In the genomic region with DNA sequence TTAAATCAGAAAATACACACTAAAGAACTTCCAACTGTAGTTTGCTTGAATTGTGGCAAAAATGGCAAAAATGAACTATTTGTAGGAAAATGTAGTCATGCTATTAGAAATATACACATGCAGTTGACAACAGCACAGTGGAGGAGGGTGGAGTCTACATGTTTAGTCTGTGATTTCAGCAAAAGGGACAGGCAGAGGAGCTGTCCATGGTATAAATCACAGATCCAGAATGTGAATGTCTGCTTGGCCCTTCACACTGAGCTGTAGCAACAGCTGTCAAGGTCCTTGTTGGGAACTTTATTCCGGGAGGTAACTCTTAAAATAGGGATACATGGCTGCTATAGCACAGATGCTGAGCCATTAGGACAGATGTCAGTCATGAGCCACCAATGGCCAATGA, we compare ENCODE assay signal across 15 mouse cellular contexts.
DNase-seq lines count a peak whose midpoint lies in the region; ATAC-seq and TF ChIP-seq lines count a peak whose summit lies in the region.
"Had no signal": no experiment of that assay in that cellular context is flagged by ENCODE, and none has a peak within 500 bp of the region (broad histone marks: within the 10 kb centered on the region; RNA-seq: fewer than 3 reads in every experiment).

No protein-coding gene starts in this region.

- no peak for ATAC-seq in embryonic facial prominence, embryonic 11.5 days (replicated peaks; ENCODE audit: insufficient number of reproducible peaks, low FRiP score, low TSS enrichment, low read depth)
- no peak for ATAC-seq in limb, embryonic 11.5 days (ENCODE audit: insufficient number of reproducible peaks, low FRiP score, low TSS enrichment, low read depth)
- ATAC-seq in inflammation-experienced regulatory T-cells, adult 6 months: no peak
- ATAC-seq: midbrain, embryonic 13.5 days had no signal

- no peaks in the 10 kb centered on the region for H3K4me1 ChIP-seq in embryonic facial prominence, embryonic 11.5 days (ENCODE audit: control insufficient read depth, insufficient read depth, low read length)
- H3K4me1 ChIP-seq in embryonic facial prominence, embryonic 10.5 days: no peaks in the 10 kb centered on the region
- H3K4me1 ChIP-seq in limb, embryonic 11.5 days (ENCODE audit: control insufficient read depth, insufficient read depth, low read length): no peaks in the 10 kb centered on the region
- no peaks in the 10 kb centered on the region for H3K4me1 ChIP-seq in limb, embryonic 10.5 days
- H3K4me1 ChIP-seq: embryonic facial prominence, embryonic 13.5 days; midbrain, embryonic 13.5 days had no signal

- 68% methylated on average over 1 of the region's 1 CpGs for WGBS in embryonic facial prominence, embryonic 11.5 days
- WGBS in embryonic facial prominence, embryonic 10.5 days: 88% methylated on average over 1 of the region's 1 CpGs
- WGBS in limb, embryonic 11.5 days: 90% methylated on average over 1 of the region's 1 CpGs
- 89% methylated on average over 1 of the region's 1 CpGs for WGBS in limb, embryonic 10.5 days

- no peak overlapping the region for H3K9ac ChIP-seq in embryonic facial prominence, embryonic 11.5 days (replicated peaks; ENCODE audit: low read length)
- no peak overlapping the region for H3K9ac ChIP-seq in limb, embryonic 11.5 days (ENCODE audit: low read length)
- H3K9ac ChIP-seq: embryonic facial prominence, embryonic 13.5 days; midbrain, embryonic 13.5 days had no signal

- DNase-seq in embryonic facial prominence, embryonic 11.5 days (ENCODE audit: low spot score): peak; percentile 64
- no peak for DNase-seq in embryonic facial prominence, embryonic 10.5 days (ENCODE audit: low spot score)
- peak; percentile 29 for DNase-seq in limb, embryonic 11.5 days (ENCODE audit: low spot score)
- no peak for DNase-seq in limb, embryonic 10.5 days (ENCODE audit: low spot score)
- peak; percentile 16 for DNase-seq in adipocyte (ENCODE audit: low spot score)
- DNase-seq in urinary bladder, adult 2 months (ENCODE audit: low spot score): no peak
- DNase-seq: cerebellum, adult 8-10 months; heart, adult 11 months; heart, postnatal 14 days; thymus, postnatal 25 days had no signal

- TF ChIP-seq POLR2A in myocyte (IDR thresholded peaks at IDR 0.05; ENCODE audit: insufficient read length, low read depth): no peak

- no peaks in the 10 kb centered on the region for H3K36me3 ChIP-seq in embryonic facial prominence, embryonic 11.5 days (replicated peaks; ENCODE audit: control insufficient read depth, insufficient read depth, low read depth, low read length)
- H3K36me3 ChIP-seq in embryonic facial prominence, embryonic 10.5 days (replicated peaks): no peaks in the 10 kb centered on the region
- no peaks in the 10 kb centered on the region for H3K36me3 ChIP-seq in limb, embryonic 11.5 days (ENCODE audit: control insufficient read depth, insufficient read depth, low read length)
- H3K36me3 ChIP-seq in limb, embryonic 10.5 days: no peaks in the 10 kb centered on the region
- H3K36me3 ChIP-seq in myocyte (ENCODE audit: control insufficient read depth, insufficient read depth): no peaks in the 10 kb centered on the region
- H3K36me3 ChIP-seq: embryonic facial prominence, embryonic 13.5 days; midbrain, embryonic 13.5 days had no signal

- H3K79me2 ChIP-seq in myocyte (ENCODE audit: control insufficient read depth, insufficient read depth): no peaks in the 10 kb centered on the region

- no peak overlapping the region for H3K4me2 ChIP-seq in embryonic facial prominence, embryonic 11.5 days (ENCODE audit: low read depth, low read length)
- no peak overlapping the region for H3K4me2 ChIP-seq in limb, embryonic 11.5 days (ENCODE audit: low read depth, severe bottlenecking)
- H3K4me2 ChIP-seq in myocyte (ENCODE audit: low read depth): no peak overlapping the region
- H3K4me2 ChIP-seq: embryonic facial prominence, embryonic 13.5 days; midbrain, embryonic 13.5 days had no signal

- H3ac ChIP-seq in myocyte (ENCODE audit: control insufficient read depth, insufficient read length): no peak overlapping the region

- no peaks in the 10 kb centered on the region for H3K9me3 ChIP-seq in embryonic facial prominence, embryonic 11.5 days (replicated peaks; ENCODE audit: control insufficient read depth, low read length)
- H3K9me3 ChIP-seq in embryonic facial prominence, embryonic 10.5 days: no peaks in the 10 kb centered on the region
- H3K9me3 ChIP-seq in limb, embryonic 11.5 days (ENCODE audit: control insufficient read depth, low read length): no peaks in the 10 kb centered on the region
- H3K9me3 ChIP-seq in limb, embryonic 10.5 days (replicated peaks): no peaks in the 10 kb centered on the region
- H3K9me3 ChIP-seq: embryonic facial prominence, embryonic 13.5 days; midbrain, embryonic 13.5 days had no signal

- H3K27me3 ChIP-seq in embryonic facial prominence, embryonic 11.5 days (ENCODE audit: control insufficient read depth, insufficient read depth, low read length): no peaks in the 10 kb centered on the region
- H3K27me3 ChIP-seq in embryonic facial prominence, embryonic 10.5 days (replicated peaks; ENCODE audit: low read depth, poor library complexity, severe bottlenecking): no peaks in the 10 kb centered on the region
- H3K27me3 ChIP-seq in limb, embryonic 11.5 days (ENCODE audit: control insufficient read depth, insufficient read depth, low read length): no peaks in the 10 kb centered on the region
- H3K27me3 ChIP-seq in limb, embryonic 10.5 days (ENCODE audit: low read depth, poor library complexity, severe bottlenecking): no peaks in the 10 kb centered on the region
- H3K27me3 ChIP-seq in myocyte (ENCODE audit: control insufficient read depth, insufficient read depth, insufficient read length): no peaks in the 10 kb centered on the region
- H3K27me3 ChIP-seq: embryonic facial prominence, embryonic 13.5 days; midbrain, embryonic 13.5 days had no signal

- H3K4me3 ChIP-seq in embryonic facial prominence, embryonic 11.5 days (ENCODE audit: low read depth, low read length): no peak overlapping the region
- no peak overlapping the region for H3K4me3 ChIP-seq in embryonic facial prominence, embryonic 10.5 days
- H3K4me3 ChIP-seq in limb, embryonic 11.5 days (ENCODE audit: low read depth, low read length): no peak overlapping the region
- no peak overlapping the region for H3K4me3 ChIP-seq in limb, embryonic 10.5 days
- no peak overlapping the region for H3K4me3 ChIP-seq in myocyte
- H3K4me3 ChIP-seq: embryonic facial prominence, embryonic 13.5 days; left cerebral cortex, adult 2 months; midbrain, embryonic 13.5 days had no signal

- H3K27ac ChIP-seq in embryonic facial prominence, embryonic 11.5 days (replicated peaks; ENCODE audit: low read depth, low read length): no peak overlapping the region
- no peak overlapping the region for H3K27ac ChIP-seq in embryonic facial prominence, embryonic 10.5 days (replicated peaks)
- H3K27ac ChIP-seq in limb, embryonic 11.5 days (replicated peaks; ENCODE audit: low read depth, low read length): no peak overlapping the region
- no peak overlapping the region for H3K27ac ChIP-seq in limb, embryonic 10.5 days
- H3K27ac ChIP-seq: embryonic facial prominence, embryonic 13.5 days; left cerebral cortex, adult 2 months; midbrain, embryonic 13.5 days had no signal

TF ChIP-seq in myocyte, 11 proteins besides CTCF, POLR2A, EP300 and RAD21:
- TF ChIP-seq TCF3 (IDR thresholded peaks at IDR 0.05; ENCODE audit: insufficient read length, low read depth) (no peak), SRF (IDR thresholded peaks at IDR 0.05; ENCODE audit: control insufficient read depth, insufficient read length, low read depth) (no peak), CEBPB (IDR thresholded peaks at IDR 0.05; ENCODE audit: insufficient read depth, poor library complexity, severe bottlenecking) (no peak), MAX (IDR thresholded peaks at IDR 0.05; ENCODE audit: low read depth) (no peak), REST (IDR thresholded peaks at IDR 0.05; ENCODE audit: insufficient read depth, insufficient read length) (peak; percentile 38), USF1 (IDR thresholded peaks at IDR 0.05; ENCODE audit: low read depth) (no peak), E2F4 (IDR thresholded peaks at IDR 0.05; ENCODE audit: insufficient read depth) (no peak), TCF12 (IDR thresholded peaks at IDR 0.05; ENCODE audit: insufficient read depth, poor library complexity, severe bottlenecking) (no peak)

Comparison
In these comparisons a context has a peak if more than half of its experiments do, and no peak if none do; other contexts are left out.
1. DNase-seq: peak in embryonic facial prominence, embryonic 11.5 days (single experiment), limb, embryonic 11.5 days (single experiment) and adipocyte (single experiment); none in embryonic facial prominence, embryonic 10.5 days (single experiment), limb, embryonic 10.5 days (single experiment) and urinary bladder, adult 2 months (single experiment).